Mouse (Mus musculus) gastrocnemius, postnatal 14 days (tissue): ENCODE measurements around the gene Tmbim1. TPM values are rescaled to one million over a fixed set of nuclear protein-coding genes. Genes with fewer than 3 reads are reported as not detected.

ENCODE experiments used
- DNase-seq: peaks from one replicate; pipeline ENCODE4 v3.0.0; 2021; ENCODE audit warnings: mixed read lengths
- intact Hi-C: fragments of 180-260 bp; cut with DNase I; formaldehyde crosslinking; loops from one replicate; pipeline ENCODE4 v1.15.1; 2025; ENCODE audit warnings: low total_unique reads
- total RNA-seq, 2 experiments: library from RNA; stranded (reverse); gene quantifications; 2 replicates each; pipeline ENCODE4 v1.2.3; 2021

Gene Tmbim1
- total RNA-seq, 2 experiments from 2014 or later, result 32.4 to 39.8 TPM

GRCm38 (mm10) chr1:74240311-74240710 lies 65.1 kb downstream of the Tmbim1 start:
- intact Hi-C loops, result no loop called here
- no peak for DNase-seq

- DNase-seq, result no peak
- intact Hi-C loops, result loop anchor here (5.0 kb wide), 1 partner anchor 43 kb away; the partner anchor contains the start of genes Aamp and Pnkd
These were observed 65.8 kb downstream of the Tmbim1 start for GRCm38 (mm10) chr1:74239618-74240017.

DNA sequence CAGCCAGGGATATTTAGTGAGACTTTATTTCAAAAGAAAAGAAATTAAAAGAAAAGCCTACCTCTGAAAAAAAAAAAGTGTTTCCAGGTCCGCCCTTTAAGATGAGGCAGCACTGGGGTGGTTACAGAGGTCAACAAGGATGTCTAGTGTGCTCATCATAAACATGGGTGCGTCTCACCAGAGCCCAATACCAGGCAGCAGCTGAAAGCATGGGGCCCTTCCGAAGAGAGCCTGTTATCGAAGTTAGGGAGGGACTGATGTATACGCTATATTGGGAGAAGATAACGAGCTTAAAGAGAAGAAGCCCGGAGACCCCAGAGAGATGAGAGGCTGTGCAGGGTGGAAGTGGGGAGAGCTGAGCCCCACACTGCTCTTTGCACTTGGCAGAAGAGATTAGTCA lies 66.3 kb downstream of the Tmbim1 start:
- intact Hi-C loops, result loop anchor here (5.0 kb wide), 1 partner anchor 43 kb away; the partner anchor contains the start of genes Aamp and Pnkd
- DNase-seq, result no peak

Other genes with a start within 250 kb of the Tmbim1 start
- 100 to 1,000 TPM; 176 to 217 TPM for gene Tns1, start 181.2 kb downstream of the Tmbim1 start, total RNA-seq
- gene Rufy4, start 180.1 kb downstream of the Tmbim1 start, total RNA-seq, result under 1 TPM in 1 of 2 experiments, not detected in 1; 0.09 TPM
- not detected for gene Cxcr2, start 151.6 kb downstream of the Tmbim1 start, total RNA-seq
- not detected for gene Cxcr1, start 111.0 kb downstream of the Tmbim1 start, total RNA-seq
- gene Arpc2, start 69.5 kb downstream of the Tmbim1 start, total RNA-seq, result 10 to 100 TPM; 75.2 to 85.6 TPM
- gene Gpbar1, start 27.1 kb downstream of the Tmbim1 start, total RNA-seq, result not detected
- 10 to 100 TPM; 76.7 to 77.5 TPM for gene Aamp, start 20.9 kb downstream of the Tmbim1 start, total RNA-seq
- gene Pnkd, start 20.7 kb downstream of the Tmbim1 start, total RNA-seq, result 10 to 100 TPM; 59.8 to 72.1 TPM
- under 1 TPM; 0.10 to 0.20 TPM for gene Catip, start 56.5 kb upstream of the Tmbim1 start, total RNA-seq
- gene Slc11a1, start 69.6 kb upstream of the Tmbim1 start, total RNA-seq, result 1 to 10 TPM; 2.5 to 4.5 TPM
- gene Ctdsp1, start 85.9 kb upstream of the Tmbim1 start, total RNA-seq, result 10 to 100 TPM; 88.2 to 88.5 TPM
- under 1 TPM; 0.27 TPM for gene Vil1, start 103.8 kb upstream of the Tmbim1 start, total RNA-seq
- gene Cnot9, start 200.4 kb upstream of the Tmbim1 start, total RNA-seq, result 10 to 100 TPM; 10.5 to 12.5 TPM
- 10 to 100 TPM; 72.7 to 76.3 TPM for gene Plcd4, start 237.3 kb upstream of the Tmbim1 start, total RNA-seq
- gene Usp37, start 238.7 kb upstream of the Tmbim1 start, total RNA-seq, result 10 to 100 TPM in 1 of 2 experiments, 1 to 10 TPM in 1; 6.6 to 10.6 TPM